Mouse (Mus musculus) cerebellum, adult 11-12 months (tissue): ENCODE data around the gene Gm8439.

Experiments used
- DNase-seq: peaks from one replicate; pipeline ENCODE4 v3.0.0; 2022

The Gm8439 gene

DNA sequence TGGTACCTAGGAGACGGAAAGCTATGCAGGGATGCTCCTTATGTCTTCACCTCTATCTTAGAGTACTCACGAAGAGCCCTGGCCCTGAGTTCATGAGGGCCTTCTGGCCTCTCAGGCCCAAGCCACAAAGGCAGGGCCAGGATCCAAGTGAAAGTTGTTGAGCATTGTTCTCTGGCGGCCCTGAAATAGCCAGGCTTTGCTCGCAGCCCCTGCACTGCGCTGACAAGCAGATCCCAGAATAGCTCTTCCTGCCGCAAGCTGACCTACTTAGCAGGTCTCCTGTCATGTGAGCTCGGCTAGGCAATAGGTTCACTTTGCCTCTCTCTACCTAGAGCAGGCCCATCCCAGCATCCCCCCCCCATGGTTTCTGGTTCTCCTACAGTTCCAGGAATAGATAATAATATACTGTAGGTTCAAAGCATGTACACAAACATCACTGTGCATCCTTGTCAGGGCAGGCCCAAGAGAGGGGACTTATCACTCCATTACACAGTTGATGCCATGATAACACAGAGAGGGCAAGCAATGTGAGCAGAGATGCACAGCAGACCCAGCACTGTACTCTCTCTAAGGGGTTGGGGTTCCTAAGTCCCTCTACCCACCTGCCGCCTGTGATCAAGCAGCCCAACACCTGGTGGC is 25.3 kb downstream of the Gm8439 start:
- DNase-seq, result peak; percentile 96

DNA sequence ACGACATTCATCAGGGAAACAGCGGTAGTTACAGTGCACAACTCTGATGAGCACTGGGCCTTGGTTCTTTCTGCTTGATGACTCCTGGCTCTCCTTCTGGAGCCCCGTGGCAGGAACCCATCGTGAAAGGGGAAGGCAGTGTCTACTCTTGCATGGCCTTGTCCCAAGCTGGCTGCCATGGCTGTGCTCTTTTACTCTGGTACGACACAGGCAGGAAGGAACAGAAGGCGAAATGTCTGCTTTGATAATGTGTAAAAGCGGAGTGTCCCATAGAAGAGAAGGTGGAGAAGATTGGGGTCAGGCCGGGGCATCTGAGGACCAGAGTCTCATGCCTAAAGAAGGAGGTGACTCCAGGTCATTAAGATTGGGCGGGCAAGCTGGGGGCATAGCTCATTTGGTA is 26.1 kb downstream of the Gm8439 start:
- peak; percentile 51 for DNase-seq

- peak; percentile 71 for DNase-seq
Observed at GRCm38 (mm10) chr4:120615528-120616081, 27.1 kb downstream of the Gm8439 start.

GRCm38 (mm10) chr4:120616199-120617025 is 27.9 kb downstream of the Gm8439 start:
- peak; percentile 85 for DNase-seq

GRCm38 (mm10) chr4:120627728-120628127 is 39.2 kb downstream of the Gm8439 start:
- DNase-seq, result no peak

DNA sequence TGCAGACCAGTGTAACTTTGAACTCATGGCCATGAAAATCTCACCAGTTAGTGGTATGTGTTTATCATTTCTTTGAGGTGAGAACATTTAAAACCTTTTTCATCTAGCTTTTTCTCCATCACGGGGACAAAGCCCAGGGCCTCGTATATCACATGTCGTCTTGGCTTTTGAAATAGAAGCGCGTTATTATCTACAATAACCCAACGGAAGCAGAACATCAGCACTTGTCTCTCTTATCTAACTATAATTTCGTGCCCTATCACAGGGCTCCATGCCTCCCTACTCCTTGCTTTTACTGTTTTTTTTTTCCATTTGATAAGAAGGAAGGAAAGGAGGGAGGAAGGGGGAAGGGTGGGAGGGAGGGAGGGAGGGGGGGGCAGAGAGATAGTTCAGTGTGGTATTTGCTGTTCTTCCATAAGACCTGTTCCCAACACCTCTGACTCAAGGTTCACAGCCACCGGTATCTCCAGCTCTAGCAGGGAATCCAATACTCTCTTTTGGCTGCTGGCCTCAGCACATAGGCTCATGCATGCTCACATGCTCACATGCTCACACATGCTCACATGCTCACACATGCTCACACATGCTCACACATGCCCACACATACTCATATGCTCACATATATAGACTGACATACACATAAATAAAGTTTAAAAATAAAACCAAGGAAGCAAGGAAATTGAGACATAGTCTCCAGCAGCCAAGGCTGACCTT is 41.8 kb downstream of the Gm8439 start:
- DNase-seq, result no peak

GRCm38 (mm10) chr4:120631828-120632227 is 43.3 kb downstream of the Gm8439 start:
- no peak for DNase-seq

GRCm38 (mm10) chr4:120635351-120635750 is 46.8 kb downstream of the Gm8439 start:
- DNase-seq, result peak; percentile 54

DNA sequence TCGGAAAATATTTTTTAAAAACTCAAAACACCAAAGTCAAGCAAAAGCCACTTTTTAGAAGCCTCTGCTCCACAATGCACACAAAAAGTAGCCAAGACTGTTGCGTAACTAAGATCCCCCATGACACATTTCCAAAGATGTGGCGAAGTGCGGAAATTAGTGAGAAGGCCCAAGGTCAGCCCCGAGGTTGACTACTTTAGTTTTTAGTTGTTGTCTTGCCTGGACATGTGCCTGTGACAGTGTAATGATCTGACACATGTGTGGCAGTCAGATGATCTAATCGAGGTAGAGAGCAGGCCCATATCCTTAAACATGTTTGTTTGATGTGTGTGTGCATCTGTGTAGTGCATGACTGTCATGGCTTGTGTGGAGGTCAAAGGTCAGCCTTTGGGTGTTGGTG is 53.4 kb downstream of the Gm8439 start:
- DNase-seq, result no peak

GRCm38 (mm10) chr4:120643899-120644298 is 55.4 kb downstream of the Gm8439 start:
- no peak for DNase-seq

DNA sequence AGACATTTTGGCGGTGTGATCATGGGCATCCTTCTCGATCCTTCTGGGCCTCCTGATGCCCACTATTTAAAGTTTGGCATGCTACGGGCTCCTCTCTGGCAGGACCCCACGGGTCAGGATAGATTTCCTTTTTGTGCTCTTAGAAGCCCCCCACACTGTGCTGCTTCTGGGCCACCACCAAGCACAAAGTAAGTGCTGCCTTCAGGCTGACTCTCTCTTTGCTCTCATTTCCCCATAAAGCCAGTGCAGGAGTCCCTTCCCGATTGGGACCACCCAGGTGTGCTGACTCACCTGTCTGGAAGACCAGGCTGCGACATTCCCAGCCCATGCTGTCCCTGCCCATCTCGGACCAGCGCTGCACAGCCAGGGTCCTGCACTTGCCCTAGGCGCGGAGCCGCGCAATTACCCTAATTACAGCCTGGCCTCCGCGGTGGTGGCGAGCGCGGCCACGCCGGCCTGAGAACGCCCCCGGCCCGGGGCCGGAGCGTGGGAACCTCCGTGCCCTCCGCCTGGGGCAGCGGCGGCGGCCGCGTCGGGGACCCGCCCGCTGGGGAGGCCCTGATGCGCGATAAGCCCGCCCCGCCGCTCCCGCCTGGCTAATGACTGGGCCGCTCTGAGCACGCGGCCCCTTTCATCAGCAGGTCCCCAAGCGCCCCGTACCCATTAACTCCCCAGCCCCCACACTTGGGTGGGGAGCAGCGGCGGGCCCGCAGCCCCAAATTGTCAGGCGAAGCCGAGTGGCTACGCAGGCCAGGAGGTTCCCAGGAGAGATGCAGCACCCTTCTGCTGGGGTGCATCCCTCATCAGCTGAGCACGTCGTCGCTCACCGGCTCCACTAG is 61.0 kb downstream of the Gm8439 start:
- peak; percentile 60 for DNase-seq

- DNase-seq, result no peak
Observed at GRCm38 (mm10) chr4:120650208-120650592, 61.7 kb downstream of the Gm8439 start.

DNA sequence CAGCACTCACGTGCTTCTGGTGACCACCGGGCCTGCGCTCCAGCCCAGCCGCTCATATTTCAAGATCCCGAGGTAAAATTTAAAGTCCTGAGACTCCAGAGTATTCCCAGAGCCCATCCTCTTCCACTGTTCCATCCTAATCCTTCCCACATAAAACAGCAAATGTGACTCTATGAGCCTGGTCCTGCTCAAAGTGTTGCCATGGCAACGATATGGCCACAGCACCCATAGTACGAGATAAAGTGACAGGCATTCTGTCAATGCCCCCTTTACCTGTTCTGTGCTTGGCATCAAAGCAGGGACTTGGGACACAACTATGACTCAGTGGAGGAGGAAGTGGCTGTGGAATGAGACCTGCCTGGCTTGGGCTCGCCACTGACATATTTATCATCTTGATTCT is 67.4 kb downstream of the Gm8439 start:
- DNase-seq, result no peak
